ENCODE assay signal across 16 mouse cellular contexts in the genomic region with DNA sequence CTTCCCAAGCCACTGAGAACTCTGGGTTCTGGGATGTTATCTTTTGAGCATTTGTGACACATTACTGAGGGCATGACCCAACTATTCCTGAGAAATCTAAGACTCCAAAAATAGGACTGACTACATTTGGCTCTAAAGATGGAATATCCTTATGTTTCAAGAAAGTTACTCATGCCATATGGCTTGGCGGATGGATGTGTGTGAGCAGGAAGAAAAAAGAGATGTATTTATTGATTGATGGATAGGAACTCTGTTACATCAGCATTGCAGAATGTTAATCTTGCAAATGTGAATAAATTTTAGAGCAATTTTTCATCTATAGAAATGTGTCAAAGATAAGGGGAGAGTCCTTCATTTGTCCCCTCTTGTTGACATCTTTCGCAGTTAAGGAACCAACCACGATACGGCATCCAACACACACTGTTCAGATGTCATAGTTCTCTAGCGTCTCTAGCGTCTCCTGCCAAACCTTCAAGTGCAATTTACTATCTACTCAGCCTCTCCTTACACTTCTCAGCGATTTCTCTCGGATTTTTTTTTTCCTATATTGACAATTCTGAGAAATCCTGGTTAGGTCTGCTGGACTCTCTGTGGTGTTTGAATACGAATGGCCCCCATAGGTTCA.
"Had no signal": no experiment of that assay in that cellular context is flagged by ENCODE, and none has a peak within 500 bp of the region (broad histone marks: within the 10 kb centered on the region; RNA-seq: fewer than 3 reads in every experiment).

No protein-coding gene starts in this region.

- H3K4me2 ChIP-seq: limb, embryonic 12.5 days; liver, embryonic 13.5 days; lung, embryonic 15.5 days; midbrain, embryonic 11.5 days; midbrain, embryonic 15.5 days; neural tube, embryonic 12.5 days had no signal

- H3K9ac ChIP-seq: limb, embryonic 12.5 days; liver, embryonic 13.5 days; liver, postnatal 0 days; lung, embryonic 15.5 days; midbrain, embryonic 15.5 days; neural tube, embryonic 12.5 days had no signal

- H3K9me3 ChIP-seq: limb, embryonic 12.5 days; liver, embryonic 13.5 days; lung, embryonic 15.5 days; megakaryocyte, embryonic 14.5 days; midbrain, embryonic 15.5 days; neural tube, embryonic 12.5 days had no signal

- H3K4me3 ChIP-seq: limb, embryonic 12.5 days; liver, embryonic 13.5 days; lung, embryonic 15.5 days; megakaryocyte, embryonic 14.5 days; midbrain, embryonic 15.5 days; neural tube, embryonic 12.5 days had no signal

- ATAC-seq: liver, postnatal 0 days; midbrain, embryonic 15.5 days had no signal

- H3K27ac ChIP-seq: limb, embryonic 12.5 days; liver, embryonic 13.5 days; lung, embryonic 15.5 days; macrophage; midbrain, embryonic 15.5 days; neural tube, embryonic 12.5 days had no signal

- H3K36me3 ChIP-seq: limb, embryonic 12.5 days; liver, embryonic 13.5 days; lung, embryonic 15.5 days; midbrain, embryonic 15.5 days; neural tube, embryonic 12.5 days had no signal

- H3K27me3 ChIP-seq: limb, embryonic 12.5 days; liver, embryonic 13.5 days; lung, embryonic 15.5 days; megakaryocyte, embryonic 14.5 days; midbrain, embryonic 15.5 days; neural tube, embryonic 12.5 days had no signal

- H3K4me1 ChIP-seq: limb, embryonic 12.5 days; liver, embryonic 13.5 days; lung, embryonic 15.5 days; megakaryocyte, embryonic 14.5 days; midbrain, embryonic 15.5 days; neural tube, embryonic 12.5 days had no signal

- DNase-seq: kidney, postnatal 25 days; liver; liver, embryonic 13.5 days; liver, postnatal 0 days; lung, postnatal 14 days; right cerebral cortex, postnatal 4 days; spleen, adult 18-20 months; thymus, adult 2 months; thymus, postnatal 25 days had no signal
